Mouse (Mus musculus) forebrain, embryonic 14.5 days (tissue): ENCODE results near the gene Acp5. TPM values are rescaled to one million over a fixed set of nuclear protein-coding genes. Genes with fewer than 3 reads are reported as not detected.
"Not testable (repeated sequence)": the region's sequence is repeated elsewhere in the genome, so short reads cannot be mapped to it uniquely, and the experiment has no call there.

Source experiments
- ATAC-seq: fragments of 200-750 bp; cut with Nextera tagmentation; 2 replicates; pipeline ENCODE4 v1.8.0; 2017; ENCODE audit warnings: mild to moderate bottlenecking, moderate library complexity
- DNase-seq: peaks from one replicate; pipeline ENCODE4 v3.0.0-alpha.2; 2015; ENCODE audit warnings: low spot score
- H3K27ac ChIP-seq: fragments of 300-500 bp; sonication (generic); 2 replicates; pipeline ENCODE4 v1.5.1; 2014; ENCODE audit warnings: low read depth, mild to moderate bottlenecking, control low read depth, low read length, moderate library complexity
- H3K27me3 ChIP-seq: fragments of 300-500 bp; sonication (generic); replicated peaks from 2 replicates; pipeline ENCODE4 v1.6.1; 2014; ENCODE audit warnings: low read length, control low read depth, mixed read lengths; ENCODE audit not compliant: control insufficient read depth, insufficient read depth
- H3K36me3 ChIP-seq: fragments of 300-500 bp; sonication (generic); 2 replicates; pipeline ENCODE4 v1.6.1; 2014; ENCODE audit warnings: low read length, control low read depth; ENCODE audit not compliant: control insufficient read depth, insufficient read depth
- H3K4me1 ChIP-seq: fragments of 300-500 bp; sonication (generic); 2 replicates; pipeline ENCODE4 v1.6.1; 2014; ENCODE audit warnings: antibody characterized with exemption, low read length, control low read depth; ENCODE audit not compliant: control insufficient read depth, insufficient read depth
- H3K4me2 ChIP-seq: fragments of 300-500 bp; sonication (generic); 2 replicates; pipeline ENCODE4 v1.6.1; 2014; ENCODE audit warnings: mild to moderate bottlenecking, control low read depth, low read length
- H3K4me3 ChIP-seq: fragments of 300-500 bp; sonication (generic); 2 replicates; pipeline ENCODE4 v1.5.1; 2014; ENCODE audit warnings: low read depth, low read length, control low read depth
- H3K9ac ChIP-seq: fragments of 300-500 bp; sonication (generic); 2 replicates; pipeline ENCODE4 v1.6.1; 2014; ENCODE audit warnings: mild to moderate bottlenecking, low read length, control low read depth, moderate library complexity
- H3K9me3 ChIP-seq: fragments of 300-500 bp; sonication (generic); replicated peaks from 2 replicates; pipeline ENCODE4 v1.6.1; 2016; ENCODE audit warnings: low read length, control low read depth, mixed read lengths; ENCODE audit not compliant: control insufficient read depth
- WGBS: fragments of 180-500 bp; shearing (Covaris S2); extraction: QIAGEN DNeasy Blood & Tissue Kit; methylation state at CpG from one replicate; pipeline ENCODE4 v1.1.7; 2014; 5-methylcytosine and 5-hydroxymethylcytosine counted together
- polyA plus RNA-seq: library from polyadenylated mRNA; unstranded; fragments of >200 nt; fragmentation: Nextera tagmentation; extraction: Ambion mirVana; gene quantifications from 2 replicates; pipeline ENCODE4 v1.2.1, GENCODE M21; 2014

The Acp5 gene
- polyA plus RNA-seq, 1 experiment from 2014 or later = 0.38 TPM

GRCm38 (mm10) chr9:22162305-22162704 lies 26.8 kb upstream of the Acp5 start:
- Histone ChIP-seq H3K9me3 (no peaks in the 10 kb centered on the region), H3K27me3 (no peaks in the 10 kb centered on the region), H3K9ac (no peak overlapping the region), H3K27ac (no peak overlapping the region), H3K4me3 (no peak overlapping the region), H3K4me2 (no peak overlapping the region), H3K4me1 (peaks cover 6% of the 10 kb centered on the region; the same call in 1 of the 2 replicates), H3K36me3 (no peaks in the 10 kb centered on the region; the same call in 1 of the 2 replicates)
- DNase-seq (no peak), ATAC-seq (no peak)
- 81% methylated on average over 9 of the region's 9 CpGs for WGBS

- 28% methylated on average over 6 of the region's 6 CpGs for WGBS
Measured at GRCm38 (mm10) chr9:22161299-22161698, 25.8 kb upstream of the Acp5 start.

GRCm38 (mm10) chr9:22157516-22158265 lies 22.2 kb upstream of the Acp5 start:
- peak overlapping the region; percentile 74 for H3K4me2 ChIP-seq
- peak overlapping the region; percentile 66 for H3K4me3 ChIP-seq
- DNase-seq (no peak), ATAC-seq (no peak)
- peak overlapping the region; percentile 82; the same call in 1 of the 2 replicates for H3K27ac ChIP-seq
- no peaks in the 10 kb centered on the region for H3K27me3 ChIP-seq
- peaks cover 7% of the 10 kb centered on the region; the same call in 1 of the 2 replicates for H3K4me1 ChIP-seq
- peak overlapping the region; percentile 88 for H3K9ac ChIP-seq
- no peaks in the 10 kb centered on the region for H3K9me3 ChIP-seq
- no peaks in the 10 kb centered on the region; the same call in 1 of the 2 replicates for H3K36me3 ChIP-seq
- WGBS = 71% methylated on average over 34 of the region's 34 CpGs

More at GRCm38 (mm10) chr9:22161299-22161698, 25.8 kb upstream of the Acp5 start:
- H3K27me3 ChIP-seq = no peaks in the 10 kb centered on the region
- no peak overlapping the region for H3K4me3 ChIP-seq
- H3K36me3 ChIP-seq = no peaks in the 10 kb centered on the region; the same call in 1 of the 2 replicates
- H3K4me2 ChIP-seq = no peak overlapping the region
- no peak overlapping the region for H3K27ac ChIP-seq
- H3K9ac ChIP-seq = no peak overlapping the region
- peaks cover 7% of the 10 kb centered on the region; the same call in 1 of the 2 replicates for H3K4me1 ChIP-seq
- H3K9me3 ChIP-seq = no peaks in the 10 kb centered on the region
- no peak for DNase-seq
- no peak for ATAC-seq

- Histone ChIP-seq H3K27ac (peak within 1 kb of the TSS; percentile 82), H3K4me3 (peak within 1 kb of the TSS; percentile 66), H3K27me3 (no peaks in the 10 kb centered on the region), H3K36me3 (no peaks in the 10 kb centered on the region; the same call in 1 of the 2 replicates), H3K4me2 (peak within 1 kb of the TSS; percentile 74), H3K9me3 (no peaks in the 10 kb centered on the region), H3K9ac (peak within 1 kb of the TSS; percentile 88), H3K4me1 (peaks cover 7% of the 10 kb centered on the region; the same call in 1 of the 2 replicates)
- DNase-seq (peak; percentile 99), ATAC-seq (peak; percentile 99)
- under 1% methylated on average over 65 of the region's 65 CpGs for WGBS
Measured at GRCm38 (mm10) chr9:22156497-22157245, 21.2 kb upstream of the Acp5 start, which contains the start of gene Pigyl. Gene Pigyl, plus strand, starts transcription at chr9:22156846.

- Histone ChIP-seq H3K9ac (no peak overlapping the region), H3K9me3 (no peaks in the 10 kb centered on the region), H3K4me3 (no peak overlapping the region), H3K27ac (no peak overlapping the region), H3K36me3 (no peaks in the 10 kb centered on the region; the same call in 1 of the 2 replicates), H3K27me3 (no peaks in the 10 kb centered on the region), H3K4me2 (no peak overlapping the region; the same call in 1 of the 2 replicates), H3K4me1 (peaks cover 7% of the 10 kb centered on the region; the same call in 1 of the 2 replicates)
- ATAC-seq = peak; percentile 16; the same call in 1 of the 2 replicates
- peak; percentile 83 for DNase-seq
- WGBS = 31% methylated on average over 10 of the region's 10 CpGs
Measured at GRCm38 (mm10) chr9:22155614-22156013, 20.1 kb upstream of the Acp5 start.

GRCm38 (mm10) chr9:22153810-22154209 lies 18.3 kb upstream of the Acp5 start:
- no peak for DNase-seq

GRCm38 (mm10) chr9:22150946-22151345 lies 15.4 kb upstream of the Acp5 start:
- no peaks in the 10 kb centered on the region for H3K36me3 ChIP-seq
- H3K4me3 ChIP-seq = no peak overlapping the region
- DNase-seq (no peak), ATAC-seq (no peak)
- H3K4me1 ChIP-seq = no peaks in the 10 kb centered on the region
- 88% methylated on average over 2 of the region's 2 CpGs for WGBS
- H3K9ac ChIP-seq = no peak overlapping the region
- no peak overlapping the region for H3K4me2 ChIP-seq
- no peaks in the 10 kb centered on the region for H3K27me3 ChIP-seq
- no peak overlapping the region for H3K27ac ChIP-seq
- H3K9me3 ChIP-seq = no peaks in the 10 kb centered on the region

More at GRCm38 (mm10) chr9:22153810-22154209, 18.3 kb upstream of the Acp5 start:
- Histone ChIP-seq H3K4me3 (no peak overlapping the region), H3K36me3 (no peaks in the 10 kb centered on the region; the same call in 1 of the 2 replicates), H3K4me1 (peaks cover 7% of the 10 kb centered on the region; the same call in 1 of the 2 replicates), H3K27me3 (no peaks in the 10 kb centered on the region), H3K9ac (no peak overlapping the region), H3K9me3 (no peaks in the 10 kb centered on the region), H3K4me2 (no peak overlapping the region), H3K27ac (no peak overlapping the region)
- WGBS = 88% methylated on average over 3 of the region's 3 CpGs
- ATAC-seq = no peak

- not testable (repeated sequence) for H3K9ac ChIP-seq, H3K4me1 ChIP-seq, ATAC-seq, H3K9me3 ChIP-seq, H3K27ac ChIP-seq, H3K27me3 ChIP-seq, H3K36me3 ChIP-seq, H3K4me2 ChIP-seq, DNase-seq, H3K4me3 ChIP-seq
- WGBS = 87% methylated on average over 7 of the region's 7 CpGs
Measured at GRCm38 (mm10) chr9:22150249-22150693, 14.8 kb upstream of the Acp5 start.
